ENCODE assay signal across 8 mouse cellular contexts in genomic region chr15:99703104-99703503, GRCm38 (mm10). TPM values are rescaled to one million over a fixed set of nuclear protein-coding genes. Genes with fewer than 3 reads are reported as not detected.
DNase-seq lines count a peak whose midpoint lies in the region; ATAC-seq and TF ChIP-seq lines count a peak whose summit lies in the region.

No protein-coding gene starts in this region.

- peak overlapping the region; percentile 80 for H3K4me3 ChIP-seq in gastrocnemius, adult 2 months
- peak overlapping the region; percentile 89 for H3K4me3 ChIP-seq in E14TG2a.4 (replicated peaks; ENCODE audit: low read length)
- H3K4me3 ChIP-seq in forebrain, embryonic 16.5 days (replicated peaks; ENCODE audit: low read length), result peak overlapping the region; percentile 68
- H3K4me3 ChIP-seq in liver, embryonic 15.5 days (replicated peaks), result peak overlapping the region; percentile 97

- H3K36me3 ChIP-seq in E14TG2a.4 (ENCODE audit: insufficient read depth, low read length), result peaks cover 31% of the 10 kb centered on the region
- peaks cover 10% of the 10 kb centered on the region for H3K36me3 ChIP-seq in forebrain, embryonic 16.5 days (ENCODE audit: control insufficient read depth, insufficient read depth)
- peaks cover 20% of the 10 kb centered on the region for H3K36me3 ChIP-seq in liver, embryonic 15.5 days (replicated peaks)

- peak overlapping the region; percentile 90 for H3K9ac ChIP-seq in forebrain, embryonic 16.5 days (replicated peaks; ENCODE audit: low read depth, low read length)
- H3K9ac ChIP-seq in liver, embryonic 15.5 days, result peak overlapping the region; percentile 92; the same call in 1 of the 2 replicates

- H3K4me1 ChIP-seq in E14TG2a.4 (replicated peaks; ENCODE audit: low read depth, low read length), result peaks cover 78% of the 10 kb centered on the region
- peaks cover 34% of the 10 kb centered on the region for H3K4me1 ChIP-seq in forebrain, embryonic 16.5 days (replicated peaks; ENCODE audit: control insufficient read depth, insufficient read depth, low read length)
- peaks cover 52% of the 10 kb centered on the region for H3K4me1 ChIP-seq in liver, embryonic 15.5 days (replicated peaks)

- DNase-seq in gastrocnemius, adult 2 months, result no peak
- no peak for DNase-seq in gastrocnemius, postnatal 25 days
- DNase-seq in thymus, postnatal 4 days, result no peak
- no peak for DNase-seq in left cerebral cortex, postnatal 25 days (ENCODE audit: low spot score in 2 of 2)
- no peak for DNase-seq in lung, adult 18-20 months

- no peaks in the 10 kb centered on the region for H3K27me3 ChIP-seq in E14TG2a.4 (ENCODE audit: insufficient read depth, low read length)
- no peaks in the 10 kb centered on the region for H3K27me3 ChIP-seq in forebrain, embryonic 16.5 days (replicated peaks; ENCODE audit: control insufficient read depth, insufficient read depth, low read length)
- H3K27me3 ChIP-seq in liver, embryonic 15.5 days, result peaks cover 7% of the 10 kb centered on the region

- H3K4me2 ChIP-seq in forebrain, embryonic 16.5 days (ENCODE audit: low read length), result peak overlapping the region; percentile 83
- H3K4me2 ChIP-seq in liver, embryonic 15.5 days, result peak overlapping the region; percentile 78

- WGBS in forebrain, embryonic 16.5 days, result 64% methylated on average over 9 of the region's 9 CpGs
- 74% methylated on average over 9 of the region's 9 CpGs for WGBS in liver, embryonic 15.5 days (ENCODE audit: insufficient replicate concordance)

- intact Hi-C loops in gastrocnemius, adult 2 months (cut with DNase I), result no loop called here
- intact Hi-C loops in left cerebral cortex, postnatal 25 days (cut with DNase I), result loop anchor here (2.0 kb wide), 1 partner anchor 14 kb away; the partner anchor contains the start of gene Gpd1

- ATAC-seq in forebrain, embryonic 16.5 days, result no peak
- ATAC-seq in liver, embryonic 15.5 days (ENCODE audit: insufficient read depth), result no peak

- TF ChIP-seq CTCF in gastrocnemius, adult 2 months (IDR thresholded peaks at IDR 0.05), result no peak
- TF ChIP-seq CTCF in E14TG2a.4 (conservative IDR thresholded peaks at IDR 0.05; ENCODE audit: low read length), result no peak

- peak overlapping the region; percentile 99; the same call in 1 of the 2 replicates for H3K27ac ChIP-seq in gastrocnemius, adult 2 months
- peak overlapping the region; percentile 93 for H3K27ac ChIP-seq in forebrain, embryonic 16.5 days (ENCODE audit: low read length)
- H3K27ac ChIP-seq in liver, embryonic 15.5 days (replicated peaks), result peak overlapping the region; percentile 91; the same call in 1 of the 2 replicates

- no peaks in the 10 kb centered on the region for H3K9me3 ChIP-seq in E14TG2a.4 (ENCODE audit: low read length)
- H3K9me3 ChIP-seq in forebrain, embryonic 16.5 days (ENCODE audit: control insufficient read depth, low read length), result no peaks in the 10 kb centered on the region
- H3K9me3 ChIP-seq in liver, embryonic 15.5 days (replicated peaks), result no peaks in the 10 kb centered on the region

RNA-seq across cellular contexts. Expression of gene Smarcd1, which starts 1.2 kb away (rescaled TPM):
- 1 to 10 TPM; 6.9 to 7.2 TPM for total RNA-seq in gastrocnemius, adult 2 months (2021)
- total RNA-seq in gastrocnemius, postnatal 25 days (2021), result 1 to 10 TPM; 4.6 to 5.9 TPM
- 111 and 116 TPM in 2 replicates for polyA plus RNA-seq in forebrain, embryonic 16.5 days (2015; fragmentation: Nextera tagmentation; extraction: Ambion mirVana)
- polyA plus RNA-seq in liver, embryonic 15.5 days (2015; fragmentation: Nextera tagmentation; extraction: Ambion mirVana), result 5.3 and 5.7 TPM in 2 replicates
- total RNA-seq in left cerebral cortex, postnatal 25 days (2021), result 100 to 1,000 TPM; 159 to 164 TPM

RNA-seq across cellular contexts. Expression of gene Gm17349, which starts 2.2 kb away (rescaled TPM):
- total RNA-seq in gastrocnemius, adult 2 months (2021), result 1 to 10 TPM in 1 of 2 experiments, not detected in 1; 1.0 TPM
- total RNA-seq in gastrocnemius, postnatal 25 days (2021), result 1 to 10 TPM in 1 of 2 experiments, not detected in 1; 1.6 TPM
- polyA plus RNA-seq in forebrain, embryonic 16.5 days (2015; fragmentation: Nextera tagmentation; extraction: Ambion mirVana), result not detected in 2 replicates
- polyA plus RNA-seq in liver, embryonic 15.5 days (2015; fragmentation: Nextera tagmentation; extraction: Ambion mirVana), result not detected in 2 replicates
- 1 to 10 TPM; 7.1 to 7.6 TPM for total RNA-seq in left cerebral cortex, postnatal 25 days (2021)

RNA-seq across cellular contexts. Expression of gene Gpd1, which starts 14.2 kb away (rescaled TPM):
- total RNA-seq in gastrocnemius, adult 2 months (2021), result 100 to 1,000 TPM; 381 to 575 TPM
- total RNA-seq in gastrocnemius, postnatal 25 days (2021), result 100 to 1,000 TPM; 415 to 536 TPM
- polyA plus RNA-seq in forebrain, embryonic 16.5 days (2015; fragmentation: Nextera tagmentation; extraction: Ambion mirVana), result 2.4 and 2.9 TPM in 2 replicates
- polyA plus RNA-seq in liver, embryonic 15.5 days (2015; fragmentation: Nextera tagmentation; extraction: Ambion mirVana), result 26.7 and 33.3 TPM in 2 replicates
- 10 to 100 TPM; 86.4 to 88.3 TPM for total RNA-seq in left cerebral cortex, postnatal 25 days (2021)

RNA-seq across cellular contexts. Expression of gene Cox14, which starts 22.3 kb away (rescaled TPM):
- total RNA-seq in gastrocnemius, adult 2 months (2021), result 100 to 1,000 TPM; 145 to 166 TPM
- 100 to 1,000 TPM; 171 to 172 TPM for total RNA-seq in gastrocnemius, postnatal 25 days (2021)
- 151 and 164 TPM in 2 replicates for polyA plus RNA-seq in forebrain, embryonic 16.5 days (2015; fragmentation: Nextera tagmentation; extraction: Ambion mirVana)
- 67.5 and 74.7 TPM in 2 replicates for polyA plus RNA-seq in liver, embryonic 15.5 days (2015; fragmentation: Nextera tagmentation; extraction: Ambion mirVana)
- total RNA-seq in left cerebral cortex, postnatal 25 days (2021), result 100 to 1,000 TPM; 126 to 128 TPM

RNA-seq across cellular contexts. Expression of gene Asic1, which starts 32.9 kb away (rescaled TPM):
- total RNA-seq in gastrocnemius, adult 2 months (2021), result under 1 TPM in 1 of 2 experiments, not detected in 1; 0.31 TPM
- total RNA-seq in gastrocnemius, postnatal 25 days (2021), result under 1 TPM; 0.08 to 0.61 TPM
- 26.2 and 37.4 TPM in 2 replicates for polyA plus RNA-seq in forebrain, embryonic 16.5 days (2015; fragmentation: Nextera tagmentation; extraction: Ambion mirVana)
- polyA plus RNA-seq in liver, embryonic 15.5 days (2015; fragmentation: Nextera tagmentation; extraction: Ambion mirVana), result 0.28 and 0.45 TPM in 2 replicates
- 10 to 100 TPM; 73.8 to 78.5 TPM for total RNA-seq in left cerebral cortex, postnatal 25 days (2021)

Comparison
In these comparisons a context has a peak if more than half of its experiments do, and no peak if none do; other contexts are left out.
1. RNA of gene Smarcd1, which starts 1.2 kb away (total RNA-seq): 159 to 164 TPM in left cerebral cortex, postnatal 25 days; 6.9 to 7.2 TPM in gastrocnemius, adult 2 months and 4.6 to 5.9 TPM in gastrocnemius, postnatal 25 days; every median in the first group is over 10 times any median in the second.
2. RNA of gene Gpd1, which starts 14.2 kb away (total RNA-seq): 381 to 575 TPM in gastrocnemius, adult 2 months and 415 to 536 TPM in gastrocnemius, postnatal 25 days; 86.4 to 88.3 TPM in left cerebral cortex, postnatal 25 days; every median in the first group is over 4 times any median in the second.
3. Peak in every context shown above with its lines, with median percentiles within 50 percentile points of each other: H3K27ac ChIP-seq and H3K4me3 ChIP-seq.